ENCODE assay signal across 9 mouse cellular contexts in genomic region chr1:98179030-98179429, GRCm38 (mm10).
A peak's percentile ranks its signal among the peaks of the same experiment; 100 is the strongest.
DNase-seq lines count a peak whose midpoint lies in the region; ATAC-seq and TF ChIP-seq lines count a peak whose summit lies in the region.
"Had no signal": no experiment of that assay in that cellular context is flagged by ENCODE, and none has a peak within 500 bp of the region (broad histone marks: within the 10 kb centered on the region; RNA-seq: fewer than 3 reads in every experiment).

No protein-coding gene starts in this region.

- peak; percentile 77 for TF ChIP-seq CTCF in liver, postnatal 0 days (IDR thresholded peaks at IDR 0.05; ENCODE audit: low read depth)

- H3K9me3 ChIP-seq in hindbrain, embryonic 16.5 days (ENCODE audit: control insufficient read depth, low read length) = no peaks in the 10 kb centered on the region
- no peaks in the 10 kb centered on the region for H3K9me3 ChIP-seq in liver, postnatal 0 days (ENCODE audit: low read length)
- H3K9me3 ChIP-seq: megakaryocyte, embryonic 14.5 days had no signal

- H3K9ac ChIP-seq in hindbrain, embryonic 16.5 days (ENCODE audit: low read depth, low read length) = no peak overlapping the region
- H3K9ac ChIP-seq in liver, postnatal 0 days (replicated peaks) = no peak overlapping the region

- peak; percentile 63 to 68 for DNase-seq in cerebellum, postnatal 14 days
- DNase-seq in cerebellum, adult 8-10 months = no peak
- peak; percentile 64 for DNase-seq in testis, postnatal 10 days (ENCODE audit: low spot score)
- DNase-seq in testis, postnatal 14 days (ENCODE audit: low spot score) = no peak
- peak; percentile 71 for DNase-seq in embryo, embryonic 10.5 days (ENCODE audit: low spot score)
- peak; percentile 46 for DNase-seq in liver, postnatal 0 days
- peak; percentile 40 for DNase-seq in thymus, postnatal 0 days (ENCODE audit: low spot score)

- TF ChIP-seq EP300 in liver, postnatal 0 days (IDR thresholded peaks at IDR 0.05; ENCODE audit: low read depth) = no peak

- H3K4me1 ChIP-seq in hindbrain, embryonic 16.5 days (ENCODE audit: control insufficient read depth, insufficient read depth, low read depth, low read length) = peaks cover 3% of the 10 kb centered on the region
- H3K4me1 ChIP-seq in liver, postnatal 0 days (ENCODE audit: insufficient read depth) = no peaks in the 10 kb centered on the region
- H3K4me1 ChIP-seq: megakaryocyte, embryonic 14.5 days had no signal

- 39% methylated on average over 1 of the region's 1 CpGs for WGBS in hindbrain, embryonic 16.5 days
- whole genome bisulfite sequencing in liver, postnatal 0 days (ENCODE audit: insufficient replicate concordance) = 33% methylated on average over 1 of the region's 1 CpGs

- no peaks in the 10 kb centered on the region for H3K27me3 ChIP-seq in hindbrain, embryonic 16.5 days (replicated peaks; ENCODE audit: control insufficient read depth, insufficient read depth, low read length)
- no peaks in the 10 kb centered on the region for H3K27me3 ChIP-seq in liver, postnatal 0 days (ENCODE audit: insufficient read depth, low read length)
- H3K27me3 ChIP-seq: megakaryocyte, embryonic 14.5 days had no signal

- no peaks in the 10 kb centered on the region for H3K36me3 ChIP-seq in hindbrain, embryonic 16.5 days (ENCODE audit: control insufficient read depth, insufficient read depth, low read length)
- H3K36me3 ChIP-seq in liver, postnatal 0 days (replicated peaks; ENCODE audit: insufficient read depth, low read length) = no peaks in the 10 kb centered on the region

- H3K4me3 ChIP-seq in hindbrain, embryonic 16.5 days (ENCODE audit: low read length) = no peak overlapping the region
- no peak overlapping the region for H3K4me3 ChIP-seq in liver, postnatal 0 days (ENCODE audit: low read depth, low read length)
- H3K4me3 ChIP-seq: megakaryocyte, embryonic 14.5 days had no signal

- H3K27ac ChIP-seq in hindbrain, embryonic 16.5 days (ENCODE audit: low read depth, low read length) = no peak overlapping the region
- no peak overlapping the region for H3K27ac ChIP-seq in liver, postnatal 0 days (ENCODE audit: low read depth)

- no peak overlapping the region for H3K4me2 ChIP-seq in hindbrain, embryonic 16.5 days (ENCODE audit: low read length)
- H3K4me2 ChIP-seq in liver, postnatal 0 days (ENCODE audit: low read depth, low read length) = no peak overlapping the region

- peak; percentile 61; the same call in 1 of the 2 replicates for ATAC-seq in hindbrain, embryonic 16.5 days
- ATAC-seq in liver, postnatal 0 days = no peak

Comparison
In these comparisons a context has a peak if more than half of its experiments do, and no peak if none do; other contexts are left out.
1. DNase-seq: peak in cerebellum, postnatal 14 days (2 of 2), testis, postnatal 10 days (single experiment), embryo, embryonic 10.5 days (single experiment), liver, postnatal 0 days (single experiment) and thymus, postnatal 0 days (single experiment); none in cerebellum, adult 8-10 months (single experiment) and testis, postnatal 14 days (single experiment).